In the genomic region with DNA sequence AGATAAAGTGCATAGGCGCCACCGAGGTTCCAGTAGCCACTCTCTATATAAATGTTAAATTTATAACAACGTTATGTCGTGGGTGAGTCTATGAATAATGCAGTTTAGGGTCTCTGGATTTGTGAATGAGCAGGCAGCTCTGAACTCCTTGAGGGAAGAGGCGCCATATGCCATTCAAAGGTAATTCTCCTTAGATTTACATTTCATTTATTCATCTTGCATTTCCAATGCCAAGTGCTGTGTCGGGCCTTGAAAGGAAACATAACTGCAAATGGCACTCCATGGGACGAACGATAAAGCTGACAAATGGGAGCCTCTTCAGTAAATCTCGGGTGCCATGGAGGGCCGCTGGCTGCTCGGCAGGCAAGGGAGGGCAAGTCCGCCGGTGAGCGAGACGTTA, we compare ENCODE assay signal across 21 mouse cellular contexts.
DNase-seq lines count a peak whose midpoint lies in the region; ATAC-seq lines count a peak whose summit lies in the region.
"Had no signal": no experiment of that assay in that cellular context is flagged by ENCODE, and none has a peak within 500 bp of the region (broad histone marks: within the 10 kb centered on the region; RNA-seq: fewer than 3 reads in every experiment).

No protein-coding gene starts in this region.

- H3K27me3 ChIP-seq in heart, embryonic 10.5 days (ENCODE audit: insufficient read depth, poor library complexity, severe bottlenecking), result no peaks in the 10 kb centered on the region
- no peaks in the 10 kb centered on the region for H3K27me3 ChIP-seq in neural tube, embryonic 13.5 days
- H3K27me3 ChIP-seq in midbrain, embryonic 15.5 days (replicated peaks), result no peaks in the 10 kb centered on the region
- H3K27me3 ChIP-seq: embryonic facial prominence, embryonic 12.5 days; forebrain, embryonic 12.5 days; hindbrain, embryonic 13.5 days; intestine, embryonic 15.5 days had no signal

- no peaks in the 10 kb centered on the region for H3K9me3 ChIP-seq in heart, embryonic 10.5 days
- H3K9me3 ChIP-seq in neural tube, embryonic 13.5 days, result no peaks in the 10 kb centered on the region
- no peaks in the 10 kb centered on the region for H3K9me3 ChIP-seq in midbrain, embryonic 15.5 days
- H3K9me3 ChIP-seq: embryonic facial prominence, embryonic 12.5 days; forebrain, embryonic 12.5 days; hindbrain, embryonic 13.5 days; intestine, embryonic 15.5 days had no signal

- H3K4me2 ChIP-seq in neural tube, embryonic 13.5 days, result peak overlapping the region; percentile 24; the same call in 1 of the 2 replicates
- peak overlapping the region; percentile 23; the same call in 1 of the 2 replicates for H3K4me2 ChIP-seq in midbrain, embryonic 15.5 days
- H3K4me2 ChIP-seq: embryonic facial prominence, embryonic 12.5 days; forebrain, embryonic 12.5 days; hindbrain, embryonic 13.5 days; intestine, embryonic 15.5 days had no signal

- no peaks in the 10 kb centered on the region for H3K36me3 ChIP-seq in heart, embryonic 10.5 days
- H3K36me3 ChIP-seq in neural tube, embryonic 13.5 days, result no peaks in the 10 kb centered on the region
- no peaks in the 10 kb centered on the region for H3K36me3 ChIP-seq in midbrain, embryonic 15.5 days (replicated peaks)
- H3K36me3 ChIP-seq: embryonic facial prominence, embryonic 12.5 days; forebrain, embryonic 12.5 days; G1E; hindbrain, embryonic 13.5 days; intestine, embryonic 15.5 days had no signal

- ATAC-seq in neural tube, embryonic 13.5 days (ENCODE audit: low read depth), result no peak
- ATAC-seq in midbrain, embryonic 15.5 days (replicated peaks), result no peak
- ATAC-seq in CD4-positive, CD25-positive, alpha-beta regulatory T cell, adult 4 months, result no peak
- ATAC-seq: intestine, embryonic 15.5 days had no signal

- no peak overlapping the region for H3K4me3 ChIP-seq in heart, embryonic 10.5 days
- no peak overlapping the region for H3K4me3 ChIP-seq in neural tube, embryonic 13.5 days
- no peak overlapping the region for H3K4me3 ChIP-seq in midbrain, embryonic 15.5 days
- H3K4me3 ChIP-seq: embryonic facial prominence, embryonic 12.5 days; forebrain, embryonic 12.5 days; gastrocnemius, adult 2 months; hindbrain, embryonic 13.5 days; intestine, embryonic 15.5 days had no signal

- DNase-seq in heart, adult 11 months, result peak; percentile 71
- no peak for DNase-seq in heart, embryonic 10.5 days (ENCODE audit: low spot score)
- no peak for DNase-seq in neural tube, embryonic 10.5 days (ENCODE audit: extremely low spot score, low spot score)
- DNase-seq in frontal cortex, postnatal 10 days (ENCODE audit: low spot score in 2 of 2), result no peak
- DNase-seq: adrenal gland, adult 8-10 months; adrenal gland, postnatal 36 days; cerebellum, adult 11-12 months; cerebellum, adult 9-10 months; cerebellum, postnatal 25 days; gastrocnemius, adult 2 months; gastrocnemius, postnatal 25 days; heart, postnatal 10 days; heart, postnatal 4 days had no signal

- WGBS in heart, embryonic 10.5 days, result 80% methylated on average over 15 of the region's 15 CpGs
- WGBS in neural tube, embryonic 13.5 days, result 39% methylated on average over 15 of the region's 15 CpGs
- WGBS in midbrain, embryonic 15.5 days, result 33% methylated on average over 15 of the region's 15 CpGs

- no peak overlapping the region for H3K27ac ChIP-seq in heart, embryonic 10.5 days
- no peak overlapping the region for H3K27ac ChIP-seq in neural tube, embryonic 13.5 days (replicated peaks)
- H3K27ac ChIP-seq in midbrain, embryonic 15.5 days, result no peak overlapping the region
- H3K27ac ChIP-seq: embryonic facial prominence, embryonic 12.5 days; forebrain, embryonic 12.5 days; gastrocnemius, adult 2 months; hindbrain, embryonic 13.5 days; intestine, embryonic 15.5 days had no signal

- H3K9ac ChIP-seq in neural tube, embryonic 13.5 days, result no peak overlapping the region
- H3K9ac ChIP-seq in midbrain, embryonic 15.5 days, result no peak overlapping the region
- H3K9ac ChIP-seq: embryonic facial prominence, embryonic 12.5 days; forebrain, embryonic 12.5 days; hindbrain, embryonic 13.5 days; intestine, embryonic 15.5 days had no signal

- 0 out of 2 replicates have a peak, but pooled peaks cover 4% of the 10 kb centered on the region for H3K4me1 ChIP-seq in heart, embryonic 10.5 days
- H3K4me1 ChIP-seq in neural tube, embryonic 13.5 days (replicated peaks), result peaks cover 16% of the 10 kb centered on the region
- 0 out of 2 replicates have a peak, but pooled peaks cover 4% of the 10 kb centered on the region for H3K4me1 ChIP-seq in midbrain, embryonic 15.5 days
- H3K4me1 ChIP-seq: embryonic facial prominence, embryonic 12.5 days; intestine, embryonic 15.5 days had no signal
